Mouse (Mus musculus): ENCODE measurements around the gene Marveld1. TPM values are rescaled to one million over a fixed set of nuclear protein-coding genes. Genes with fewer than 3 reads are reported as not detected.

Gene Marveld1
- polyA plus RNA-seq, 1 experiment from 2014 or later = 6.4 TPM

DNA sequence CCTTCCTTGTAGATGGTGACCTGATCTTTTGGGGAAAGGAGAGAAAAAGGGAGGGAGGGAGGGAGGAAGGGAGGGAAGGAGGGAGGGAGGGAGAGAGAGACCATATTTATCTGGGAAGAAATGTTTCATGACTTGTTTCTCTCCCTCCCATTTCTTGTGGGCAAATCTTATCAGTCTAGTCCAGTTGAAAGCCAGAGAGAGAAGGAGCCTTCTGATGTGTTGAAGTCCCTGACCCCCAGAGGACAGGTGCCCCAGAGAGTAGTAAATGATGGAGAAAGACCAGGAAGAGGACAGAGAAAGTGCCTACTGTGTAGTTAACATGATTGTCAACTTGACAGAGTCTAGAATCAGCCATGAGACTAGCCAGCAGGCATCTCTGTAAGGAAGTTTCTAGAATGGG lies 12.1 kb upstream of the Marveld1 start:
- no peak overlapping the region for H3K27ac ChIP-seq (ENCODE audit: low read depth, low read length)
- no peak for ATAC-seq (ENCODE audit: low FRiP score)

DNA sequence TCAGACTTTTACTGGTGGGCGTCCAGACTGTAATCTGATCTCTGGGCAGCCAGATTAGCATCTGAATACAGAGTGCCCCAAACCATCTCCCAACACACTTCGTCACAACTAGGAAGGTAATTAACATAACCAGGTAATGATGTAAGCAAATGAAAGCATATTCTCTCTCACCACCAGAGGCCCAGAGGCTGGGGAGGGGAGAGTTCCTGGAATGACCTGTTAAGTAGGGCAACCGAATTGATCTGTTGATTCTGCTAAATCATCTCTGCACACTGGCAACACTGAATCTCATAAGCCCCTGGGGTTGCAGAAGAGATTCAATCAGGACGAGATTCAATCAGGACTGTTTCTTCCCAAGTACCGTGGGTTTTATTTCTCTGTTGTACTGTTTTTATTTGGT lies 11.1 kb upstream of the Marveld1 start:
- Histone ChIP-seq H3K4me1 (replicated peaks; ENCODE audit: control insufficient read depth, insufficient read depth, low read length) (no peaks in the 10 kb centered on the region), H3K9me3 (ENCODE audit: control insufficient read depth, low read length) (no peaks in the 10 kb centered on the region), H3K27me3 (ENCODE audit: control insufficient read depth, insufficient read depth, low read length) (no peaks in the 10 kb centered on the region), H3K9ac (ENCODE audit: low read depth, low read length) (no peak overlapping the region), H3K27ac (ENCODE audit: low read depth, low read length) (no peak overlapping the region), H3K36me3 (ENCODE audit: control insufficient read depth, insufficient read depth, low read length) (no peaks in the 10 kb centered on the region), H3K4me2 (replicated peaks; ENCODE audit: low read depth, low read length) (no peak overlapping the region), H3K4me3 (ENCODE audit: low read depth, low read length) (no peak overlapping the region)
- ATAC-seq (ENCODE audit: low FRiP score) (no peak), DNase-seq (ENCODE audit: low spot score) (no peak)
- 27% methylated on average over 5 of the region's 5 CpGs for WGBS

More for the DNA sequence above, 12.1 kb upstream of the Marveld1 start:
- Histone ChIP-seq H3K4me3 (ENCODE audit: low read depth, low read length) (no peak overlapping the region), H3K27me3 (ENCODE audit: control insufficient read depth, insufficient read depth, low read length) (no peaks in the 10 kb centered on the region), H3K9ac (ENCODE audit: low read depth, low read length) (no peak overlapping the region), H3K4me1 (replicated peaks; ENCODE audit: control insufficient read depth, insufficient read depth, low read length) (0 out of 2 replicates have a peak, but pooled peaks cover 1% of the 10 kb centered on the region), H3K9me3 (ENCODE audit: control insufficient read depth, low read length) (no peaks in the 10 kb centered on the region), H3K36me3 (ENCODE audit: control insufficient read depth, insufficient read depth, low read length) (no peaks in the 10 kb centered on the region), H3K4me2 (replicated peaks; ENCODE audit: low read depth, low read length) (no peak overlapping the region)
- DNase-seq (ENCODE audit: low spot score) = no peak

DNA sequence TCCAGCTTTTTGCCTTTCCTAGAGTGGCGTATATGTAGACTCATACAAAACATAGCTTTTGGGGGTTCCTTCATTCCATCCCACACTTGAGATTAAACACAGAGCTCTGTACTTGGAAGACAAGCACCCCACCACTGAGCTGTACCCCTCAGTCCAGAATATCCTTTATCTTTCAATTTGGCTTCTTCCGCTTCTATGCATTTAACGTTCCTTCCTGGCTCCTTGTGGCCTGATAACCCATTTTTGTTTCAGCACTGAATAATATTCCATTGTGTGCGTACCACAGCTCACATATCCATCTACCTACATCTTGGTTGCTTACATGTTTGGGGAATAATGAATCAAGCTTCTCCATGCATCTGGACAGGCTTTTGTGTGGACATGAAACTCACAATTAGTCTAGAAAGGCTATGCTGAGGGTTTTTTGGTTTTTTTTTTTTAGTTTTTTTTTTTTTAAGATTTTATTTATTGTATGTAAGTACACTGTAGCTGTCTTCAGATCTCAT lies 10.0 kb upstream of the Marveld1 start:
- DNase-seq (ENCODE audit: low spot score) = no peak
- no peaks in the 10 kb centered on the region for H3K4me1 ChIP-seq (replicated peaks; ENCODE audit: control insufficient read depth, insufficient read depth, low read length)
- H3K27me3 ChIP-seq (ENCODE audit: control insufficient read depth, insufficient read depth, low read length) = no peaks in the 10 kb centered on the region
- H3K4me3 ChIP-seq (ENCODE audit: low read depth, low read length) = no peak overlapping the region
- WGBS = 91% methylated on average over 4 of the region's 4 CpGs
- no peak overlapping the region for H3K27ac ChIP-seq (ENCODE audit: low read depth, low read length)
- H3K9me3 ChIP-seq (ENCODE audit: control insufficient read depth, low read length) = no peaks in the 10 kb centered on the region
- no peak for ATAC-seq (ENCODE audit: low FRiP score)
- no peaks in the 10 kb centered on the region for H3K36me3 ChIP-seq (ENCODE audit: control insufficient read depth, insufficient read depth, low read length)
- no peak overlapping the region for H3K4me2 ChIP-seq (replicated peaks; ENCODE audit: low read depth, low read length)
- no peak overlapping the region for H3K9ac ChIP-seq (ENCODE audit: low read depth, low read length)

DNA sequence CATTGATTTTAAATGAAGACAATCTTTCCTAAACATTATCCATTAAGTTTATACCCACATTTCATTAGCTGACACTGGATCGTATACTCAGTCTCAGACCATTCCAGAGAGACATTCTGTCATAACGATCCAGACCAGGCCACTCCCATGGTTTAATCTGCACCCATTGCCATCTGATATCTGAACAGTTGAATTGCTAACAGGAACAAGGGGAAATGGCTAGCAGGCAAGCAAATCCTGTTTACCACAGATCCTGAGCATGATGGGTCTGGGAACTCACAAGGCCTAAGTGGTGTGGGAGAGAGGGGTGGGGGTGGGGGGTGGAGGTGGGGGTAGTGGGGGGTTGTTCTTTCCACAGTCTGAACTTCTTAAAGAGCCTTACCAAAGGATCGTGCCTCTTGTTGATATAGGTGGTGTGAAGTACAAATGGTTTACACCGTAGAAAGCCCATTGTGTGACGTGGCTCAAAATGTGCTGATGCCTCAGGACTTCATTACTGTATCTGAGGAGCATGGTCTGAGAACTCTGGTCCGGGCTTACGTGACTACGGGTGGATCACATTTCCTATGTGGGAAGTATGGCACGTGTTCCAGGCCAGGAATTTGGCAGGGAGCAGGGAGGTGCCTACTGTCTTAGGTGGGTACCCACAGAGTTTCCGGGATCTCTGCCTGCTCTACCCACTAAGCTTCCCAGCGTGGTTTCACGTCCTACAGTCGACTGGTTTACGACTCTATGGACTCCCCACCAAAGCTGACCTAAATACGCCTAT lies 8.5 kb upstream of the Marveld1 start:
- H3K4me3 ChIP-seq (ENCODE audit: low read depth, low read length) = no peak overlapping the region
- no peaks in the 10 kb centered on the region for H3K4me1 ChIP-seq (replicated peaks; ENCODE audit: control insufficient read depth, insufficient read depth, low read length)
- no peaks in the 10 kb centered on the region for H3K27me3 ChIP-seq (ENCODE audit: control insufficient read depth, insufficient read depth, low read length)
- no peak overlapping the region for H3K27ac ChIP-seq (ENCODE audit: low read depth, low read length)
- H3K9ac ChIP-seq (ENCODE audit: low read depth, low read length) = no peak overlapping the region
- 91% methylated on average over 15 of the region's 15 CpGs for WGBS
- H3K36me3 ChIP-seq (ENCODE audit: control insufficient read depth, insufficient read depth, low read length) = no peaks in the 10 kb centered on the region
- ATAC-seq (ENCODE audit: low FRiP score) (no peak), DNase-seq (ENCODE audit: low spot score) (no peak)
- no peak overlapping the region for H3K4me2 ChIP-seq (replicated peaks; ENCODE audit: low read depth, low read length)
- H3K9me3 ChIP-seq (ENCODE audit: control insufficient read depth, low read length) = no peaks in the 10 kb centered on the region

DNA sequence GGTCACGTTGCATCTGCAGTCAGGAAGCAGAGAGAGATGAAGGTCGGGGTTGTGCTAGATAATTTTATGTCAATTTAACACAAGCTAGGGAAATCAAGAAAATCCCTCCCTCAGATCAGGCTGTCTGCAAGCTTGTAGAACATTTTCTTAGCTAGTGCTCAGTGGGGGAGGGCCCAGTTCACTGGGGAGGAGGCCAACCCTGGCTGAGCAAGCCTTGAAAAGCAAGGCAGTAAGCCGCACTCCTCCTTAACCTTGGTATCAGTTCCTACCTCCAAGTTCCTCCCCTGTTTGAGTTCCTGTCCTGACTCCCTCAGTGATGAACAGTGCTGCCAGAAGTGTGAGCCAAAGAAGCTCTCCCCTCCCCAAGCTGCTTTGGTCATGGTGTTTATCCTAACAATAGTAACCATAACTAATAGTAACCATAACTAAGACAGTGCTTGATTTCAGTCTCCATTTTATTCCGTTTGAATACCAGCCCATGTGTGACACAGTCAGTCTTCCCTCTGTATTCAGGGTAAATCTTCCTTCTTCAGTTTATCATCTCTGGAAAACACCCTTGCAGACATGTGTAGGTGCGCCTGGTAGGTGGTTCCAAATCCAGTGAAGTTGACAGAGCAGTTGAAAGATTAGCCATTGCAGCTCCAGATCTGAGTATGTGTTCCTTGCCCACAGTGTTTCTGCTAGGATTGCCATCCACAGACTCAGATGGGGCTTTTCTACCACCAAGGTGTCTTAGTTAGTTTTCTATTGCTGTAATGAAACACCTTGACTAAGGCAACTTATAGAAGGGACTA lies 7.3 kb upstream of the Marveld1 start:
- 85% methylated on average over 5 of the region's 5 CpGs for WGBS

DNA sequence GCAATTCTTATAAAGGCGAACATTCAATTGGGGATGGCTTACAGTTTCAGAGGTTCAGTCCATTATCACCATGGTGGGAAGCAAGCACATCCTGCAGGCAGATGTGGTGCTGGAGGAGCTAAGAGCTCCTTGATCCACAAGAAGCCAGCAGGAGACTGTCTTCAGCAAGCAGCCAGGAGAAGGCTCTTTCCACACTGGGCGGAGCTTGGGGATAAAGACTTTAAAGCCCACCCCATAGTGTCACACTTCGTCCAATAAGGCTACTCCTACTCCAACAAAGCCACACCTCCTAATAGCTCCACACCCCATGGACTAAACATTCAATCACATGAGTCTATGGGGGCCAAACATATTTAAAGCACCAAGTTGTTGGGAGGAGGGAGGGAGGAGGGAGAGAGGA lies 5.2 kb upstream of the Marveld1 start:
- WGBS = 78% methylated on average over 3 of the region's 3 CpGs
- Histone ChIP-seq H3K4me2 (replicated peaks; ENCODE audit: low read depth, low read length) (no peak overlapping the region), H3K4me1 (replicated peaks; ENCODE audit: control insufficient read depth, insufficient read depth, low read length) (no peaks in the 10 kb centered on the region), H3K9me3 (ENCODE audit: control insufficient read depth, low read length) (no peaks in the 10 kb centered on the region), H3K27me3 (ENCODE audit: control insufficient read depth, insufficient read depth, low read length) (peaks cover 5% of the 10 kb centered on the region; the same call in 1 of the 2 replicates), H3K27ac (ENCODE audit: low read depth, low read length) (no peak overlapping the region), H3K36me3 (ENCODE audit: control insufficient read depth, insufficient read depth, low read length) (no peaks in the 10 kb centered on the region), H3K9ac (ENCODE audit: low read depth, low read length) (no peak overlapping the region), H3K4me3 (ENCODE audit: low read depth, low read length) (no peak overlapping the region)
- DNase-seq (ENCODE audit: low spot score) = no peak
- ATAC-seq (ENCODE audit: low FRiP score) = no peak

More for the DNA sequence above, 7.3 kb upstream of the Marveld1 start:
- no peaks in the 10 kb centered on the region for H3K9me3 ChIP-seq (ENCODE audit: control insufficient read depth, low read length)
- no peaks in the 10 kb centered on the region for H3K36me3 ChIP-seq (ENCODE audit: control insufficient read depth, insufficient read depth, low read length)
- no peak overlapping the region for H3K9ac ChIP-seq (ENCODE audit: low read depth, low read length)
- H3K27me3 ChIP-seq (ENCODE audit: control insufficient read depth, insufficient read depth, low read length) = no peaks in the 10 kb centered on the region
- DNase-seq (ENCODE audit: low spot score) = no peak
- H3K4me3 ChIP-seq (ENCODE audit: low read depth, low read length) = no peak overlapping the region
- H3K4me1 ChIP-seq (replicated peaks; ENCODE audit: control insufficient read depth, insufficient read depth, low read length) = no peaks in the 10 kb centered on the region
- no peak for ATAC-seq (ENCODE audit: low FRiP score)
- H3K27ac ChIP-seq (ENCODE audit: low read depth, low read length) = no peak overlapping the region
- H3K4me2 ChIP-seq (replicated peaks; ENCODE audit: low read depth, low read length) = no peak overlapping the region

DNA sequence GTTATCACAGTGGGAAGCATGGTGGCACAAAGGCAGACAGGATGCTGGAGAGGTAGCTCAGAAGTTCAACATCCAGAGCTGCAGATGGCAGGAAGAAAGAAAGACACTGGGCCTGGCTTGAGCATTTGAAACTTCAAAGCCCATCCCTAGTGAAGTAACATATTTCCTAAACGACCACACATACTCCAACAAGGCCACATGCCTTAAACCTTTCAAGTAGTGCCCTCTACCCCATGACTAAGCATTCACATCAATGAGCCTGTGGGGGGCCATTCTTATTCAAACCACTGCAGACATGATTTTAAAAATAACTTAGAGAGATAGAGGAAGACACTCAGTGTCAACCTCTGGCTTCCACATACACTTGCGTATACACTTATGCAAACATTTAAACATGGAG lies 4.4 kb upstream of the Marveld1 start:
- Histone ChIP-seq H3K36me3 (ENCODE audit: control insufficient read depth, insufficient read depth, low read length) (no peaks in the 10 kb centered on the region), H3K27me3 (ENCODE audit: control insufficient read depth, insufficient read depth, low read length) (peaks cover 5% of the 10 kb centered on the region; the same call in 1 of the 2 replicates), H3K27ac (ENCODE audit: low read depth, low read length) (no peak overlapping the region), H3K9ac (ENCODE audit: low read depth, low read length) (no peak overlapping the region), H3K4me1 (replicated peaks; ENCODE audit: control insufficient read depth, insufficient read depth, low read length) (no peaks in the 10 kb centered on the region), H3K4me2 (replicated peaks; ENCODE audit: low read depth, low read length) (no peak overlapping the region), H3K9me3 (ENCODE audit: control insufficient read depth, low read length) (no peaks in the 10 kb centered on the region), H3K4me3 (ENCODE audit: low read depth, low read length) (no peak overlapping the region)
- DNase-seq (ENCODE audit: low spot score) (no peak), ATAC-seq (ENCODE audit: low FRiP score) (no peak)
- 74% methylated on average over 2 of the region's 2 CpGs for WGBS

DNA sequence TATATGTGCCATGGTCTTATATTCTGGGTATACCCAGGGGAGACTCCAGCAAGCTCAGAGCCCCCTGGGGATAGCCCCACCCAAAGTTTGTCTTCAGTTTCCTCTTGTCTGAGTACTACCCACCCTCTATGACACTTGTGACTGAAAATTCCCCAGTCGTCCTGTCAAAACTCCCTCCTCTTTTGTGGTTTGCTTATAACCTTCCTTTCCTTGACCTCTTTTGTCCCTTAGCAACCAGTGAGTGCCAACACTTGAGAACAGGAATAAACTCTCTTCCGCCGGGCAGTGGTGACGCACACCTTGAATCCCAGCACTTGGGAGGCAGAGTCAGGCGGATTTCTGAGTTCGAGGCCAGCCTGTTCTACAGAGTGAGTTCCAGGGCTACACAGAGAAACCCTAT lies 3.1 kb upstream of the Marveld1 start:
- 60% methylated on average over 6 of the region's 6 CpGs for WGBS
- no peak for DNase-seq (ENCODE audit: low spot score)
- no peak overlapping the region for H3K4me2 ChIP-seq (replicated peaks; ENCODE audit: low read depth, low read length)
- H3K9me3 ChIP-seq (ENCODE audit: control insufficient read depth, low read length) = no peaks in the 10 kb centered on the region
- peaks cover 3% of the 10 kb centered on the region; the same call in 1 of the 2 replicates for H3K4me1 ChIP-seq (replicated peaks; ENCODE audit: control insufficient read depth, insufficient read depth, low read length)
- H3K27me3 ChIP-seq (ENCODE audit: control insufficient read depth, insufficient read depth, low read length) = peaks cover 13% of the 10 kb centered on the region
- ATAC-seq (ENCODE audit: low FRiP score) = no peak
- H3K9ac ChIP-seq (ENCODE audit: low read depth, low read length) = no peak overlapping the region
- no peaks in the 10 kb centered on the region for H3K36me3 ChIP-seq (ENCODE audit: control insufficient read depth, insufficient read depth, low read length)
- no peak overlapping the region for H3K4me3 ChIP-seq (ENCODE audit: low read depth, low read length)
- no peak overlapping the region for H3K27ac ChIP-seq (ENCODE audit: low read depth, low read length)

Measured in hindbrain, embryonic 11.5 days (tissue).